In the genomic region with DNA sequence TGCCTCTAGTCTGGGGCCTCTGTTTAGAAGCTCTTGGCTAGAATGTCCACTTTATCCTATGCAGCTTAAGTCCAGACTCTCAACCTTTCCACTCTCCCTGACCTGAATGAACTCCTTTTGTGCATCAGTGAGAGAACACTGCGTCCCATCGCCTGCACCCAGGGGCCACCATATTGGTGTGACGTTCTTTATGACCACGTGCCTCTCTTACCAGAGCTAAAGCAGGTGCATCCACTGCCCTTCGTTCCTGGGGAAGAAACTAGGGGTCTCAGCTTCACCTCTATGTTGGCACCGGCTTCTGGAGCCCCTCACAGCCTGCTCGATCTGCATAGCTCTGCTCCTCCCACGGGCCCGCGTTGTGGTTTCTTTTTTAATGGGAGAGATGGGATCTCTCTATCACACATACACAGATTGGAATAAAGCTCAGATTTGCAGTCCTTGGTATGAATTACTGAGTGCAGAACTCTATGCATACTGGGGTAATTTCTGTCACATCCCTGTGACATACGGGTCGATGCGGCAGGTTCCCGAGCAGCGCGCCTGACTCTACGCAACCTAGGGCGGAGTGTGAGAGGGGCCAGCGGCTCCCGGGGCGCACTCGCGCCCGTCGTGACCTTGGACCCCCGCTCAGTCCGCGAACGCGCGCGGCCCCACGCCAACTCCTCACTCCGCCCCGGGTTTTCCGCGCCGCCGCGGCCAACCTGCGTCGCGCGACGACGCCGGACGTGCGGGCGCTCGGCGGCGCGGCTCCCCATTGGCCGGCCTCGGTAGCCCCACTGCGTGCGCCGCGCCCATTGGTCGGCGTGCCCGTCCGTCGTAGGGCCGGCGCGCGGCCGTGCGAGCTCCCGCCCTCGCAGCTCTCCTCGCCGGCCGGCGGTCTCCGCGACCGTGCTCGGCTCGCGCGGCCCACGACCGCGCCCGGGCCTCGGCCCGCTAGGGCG, we compare ENCODE assay signal across 7 mouse cellular contexts. TPM values are rescaled to one million over a fixed set of nuclear protein-coding genes. Genes with fewer than 3 reads are reported as not detected.
DNase-seq lines count a peak whose midpoint lies in the region; ATAC-seq lines count a peak whose summit lies in the region.

A gene (plus strand): TSS at position 831 of the 941 bp plus-strand sequence.

- peak within 1 kb of the TSS; percentile 96 for H3K4me2 ChIP-seq in midbrain, embryonic 13.5 days (replicated peaks)

- H3K36me3 ChIP-seq in limb, embryonic 10.5 days: peaks cover 58% of the 10 kb centered on the region
- peaks cover 45% of the 10 kb centered on the region for H3K36me3 ChIP-seq in midbrain, embryonic 13.5 days

- H3K9me3 ChIP-seq in limb, embryonic 10.5 days (replicated peaks): no peaks in the 10 kb centered on the region
- H3K9me3 ChIP-seq in midbrain, embryonic 13.5 days: no peaks in the 10 kb centered on the region

- H3K27me3 ChIP-seq in limb, embryonic 10.5 days (ENCODE audit: low read depth, poor library complexity, severe bottlenecking): no peaks in the 10 kb centered on the region
- H3K27me3 ChIP-seq in midbrain, embryonic 13.5 days: no peaks in the 10 kb centered on the region

- DNase-seq in adrenal gland, adult 8-10 months: peak; percentile 81
- peak; percentile 84 for DNase-seq in embryo, embryonic 9.5 days (ENCODE audit: extremely low spot score)
- no peak for DNase-seq in gonadal fat pad, adult 2 months (ENCODE audit: low read depth)
- DNase-seq in kidney, adult 11 months: peak; percentile 86
- DNase-seq in limb, embryonic 10.5 days (ENCODE audit: low spot score): peak; percentile 92
- DNase-seq in spleen, adult 12 weeks (ENCODE audit: low spot score): peak; percentile 85

- ATAC-seq in midbrain, embryonic 13.5 days: peak; percentile 98

- H3K9ac ChIP-seq in midbrain, embryonic 13.5 days (replicated peaks): peak within 1 kb of the TSS; percentile 99

- H3K4me3 ChIP-seq in limb, embryonic 10.5 days: peak within 1 kb of the TSS; percentile 99
- H3K4me3 ChIP-seq in midbrain, embryonic 13.5 days (replicated peaks): peak within 1 kb of the TSS; percentile 100

- H3K4me1 ChIP-seq in limb, embryonic 10.5 days: peaks cover 19% of the 10 kb centered on the region
- peaks cover 35% of the 10 kb centered on the region for H3K4me1 ChIP-seq in midbrain, embryonic 13.5 days (replicated peaks)

- peak within 1 kb of the TSS; percentile 94 for H3K27ac ChIP-seq in limb, embryonic 10.5 days
- H3K27ac ChIP-seq in midbrain, embryonic 13.5 days: peak within 1 kb of the TSS; percentile 95

- 5% methylated on average over 91 of the region's 91 CpGs for WGBS in limb, embryonic 10.5 days
- under 1% methylated on average over 79 of the region's 91 CpGs for WGBS in midbrain, embryonic 13.5 days

RNA-seq across cellular contexts. Expression of the gene that starts here (rescaled TPM):
- total RNA-seq in adrenal gland, adult 8-10 months (2022): 10 to 100 TPM; 32.8 to 44.0 (median 41.8) TPM
- 41.4 and 43.9 TPM in 2 replicates for polyA plus RNA-seq in gonadal fat pad, adult 2 months (2012; rRNA removed)
- 11.0 and 11.1 TPM in 2 replicates for polyA plus RNA-seq in limb, embryonic 10.5 days (2016; fragmentation: Nextera tagmentation; extraction: Ambion mirVana)
- 11.9 and 13.0 TPM in 2 replicates for polyA plus RNA-seq in midbrain, embryonic 13.5 days (2015; fragmentation: Nextera tagmentation; extraction: Ambion mirVana)
